Mouse (Mus musculus) liver, postnatal 0 days (tissue): ENCODE data around the gene Hsd3b5. TPM values are rescaled to one million over a fixed set of nuclear protein-coding genes. Genes with fewer than 3 reads are reported as not detected.
"Not testable (repeated sequence)": the region's sequence is repeated elsewhere in the genome, so short reads cannot be mapped to it uniquely, and the experiment has no call there.

Experiments
- ATAC-seq: fragments of 200-750 bp; cut with Nextera tagmentation; 2 replicates; pipeline ENCODE4 v1.8.0; 2017; ENCODE audit warnings: mild to moderate bottlenecking, moderate library complexity
- DNase-seq: peaks from one replicate; pipeline ENCODE4 v3.0.0-alpha.2; 2016
- H3K27ac ChIP-seq: fragments of 300-500 bp; sonication (generic); 2 replicates; pipeline ENCODE4 v1.5.1; 2014; ENCODE audit warnings: antibody characterized with exemption, moderate library complexity, mild to moderate bottlenecking, low read depth
- H3K27me3 ChIP-seq: fragments of 300-500 bp; sonication (generic); 2 replicates; pipeline ENCODE4 v1.6.1; 2014; ENCODE audit warnings: low read length, control low read depth, mixed read lengths; ENCODE audit not compliant: insufficient read depth
- H3K36me3 ChIP-seq: fragments of 300-500 bp; sonication (generic); replicated peaks from 2 replicates; pipeline ENCODE4 v1.6.1; 2014; ENCODE audit warnings: mild to moderate bottlenecking, control low read depth, low read length, moderate library complexity, mixed read lengths; ENCODE audit not compliant: insufficient read depth
- H3K4me1 ChIP-seq: fragments of 300-500 bp; sonication (generic); 2 replicates; pipeline ENCODE4 v1.6.1; 2014; ENCODE audit warnings: antibody characterized with exemption, mild to moderate bottlenecking, control low read depth; ENCODE audit not compliant: insufficient read depth
- H3K4me2 ChIP-seq: fragments of 300-500 bp; sonication (generic); 2 replicates; pipeline ENCODE4 v1.6.1; 2014; ENCODE audit warnings: low read depth, mild to moderate bottlenecking, low read length, moderate library complexity, mixed read lengths
- H3K4me3 ChIP-seq: fragments of 300-500 bp; sonication (generic); 2 replicates; pipeline ENCODE4 v1.5.1; 2014; ENCODE audit warnings: low read depth, low read length
- H3K9ac ChIP-seq: fragments of 300-500 bp; sonication (generic); replicated peaks from 2 replicates; pipeline ENCODE4 v1.6.1; 2014; ENCODE audit warnings: mild to moderate bottlenecking, moderate library complexity
- H3K9me3 ChIP-seq: fragments of 300-500 bp; sonication (generic); 2 replicates; pipeline ENCODE4 v1.6.1; 2016; ENCODE audit warnings: mild to moderate bottlenecking, control low read depth, low read length, mixed read lengths
- CTCF ChIP-seq: sonication (generic); IDR thresholded peaks from 2 replicates; pipeline ENCODE4 v1.5.1; 2016; ENCODE audit warnings: antibody characterized with exemption, low read depth
- EP300 ChIP-seq: IDR thresholded peaks from 2 replicates; pipeline ENCODE4 v1.6.1; 2016; ENCODE audit warnings: antibody characterized with exemption, low read depth, mild to moderate bottlenecking
- WGBS: fragments of 180-500 bp; shearing (Covaris S2); extraction: QIAGEN DNeasy Blood & Tissue Kit; methylation state at CpG from one replicate; pipeline ENCODE4 v1.1.7; 2014; ENCODE audit not compliant: insufficient replicate concordance; 5-methylcytosine and 5-hydroxymethylcytosine counted together
- polyA plus RNA-seq: library from polyadenylated mRNA; unstranded; fragments of >200 nt; fragmentation: Nextera tagmentation; extraction: Ambion mirVana; gene quantifications from 2 replicates; pipeline ENCODE4 v1.2.1, GENCODE M21; 2015

The Hsd3b5 gene
- polyA plus RNA-seq, result 0.36 and 0.49 TPM in 2 replicates

GRCm38 (mm10) chr3:98630152-98630551, at the start of gene Hsd3b5:
Hsd3b5 (minus strand) TSS chr3:98630252.
- no peaks in the 10 kb centered on the region for H3K27me3 ChIP-seq
- H3K9ac ChIP-seq, result no peak within 1 kb of the TSS
- H3K4me1 ChIP-seq, result no peaks in the 10 kb centered on the region
- TF ChIP-seq CTCF, result no peak
- no peak for TF ChIP-seq EP300
- no peaks in the 10 kb centered on the region for H3K36me3 ChIP-seq
- peak within 1 kb of the TSS; percentile 91 for H3K27ac ChIP-seq
- no peak within 1 kb of the TSS for H3K4me3 ChIP-seq
- H3K4me2 ChIP-seq, result no peak within 1 kb of the TSS
- no peak for ATAC-seq
- no peak for DNase-seq
- H3K9me3 ChIP-seq, result no peaks in the 10 kb centered on the region

GRCm38 (mm10) chr3:98635145-98635544, 5.1 kb upstream of the Hsd3b5 start:
- ATAC-seq, result no peak
- no peak overlapping the region for H3K4me3 ChIP-seq
- H3K27ac ChIP-seq, result no peak overlapping the region; the same call in 1 of the 2 replicates
- no peaks in the 10 kb centered on the region for H3K36me3 ChIP-seq
- no peaks in the 10 kb centered on the region for H3K27me3 ChIP-seq
- WGBS, result 62% methylated on average over 1 of the region's 1 CpGs
- H3K4me2 ChIP-seq, result no peak overlapping the region
- TF ChIP-seq EP300 (no peak), CTCF (no peak)
- no peaks in the 10 kb centered on the region for H3K4me1 ChIP-seq
- H3K9ac ChIP-seq, result no peak overlapping the region
- no peak for DNase-seq
- no peaks in the 10 kb centered on the region for H3K9me3 ChIP-seq

- no peaks in the 10 kb centered on the region for H3K4me1 ChIP-seq
- no peak overlapping the region for H3K4me3 ChIP-seq
- H3K9ac ChIP-seq, result no peak overlapping the region
- peak overlapping the region; percentile 91 for H3K27ac ChIP-seq
- peak; percentile 98 for ATAC-seq
- WGBS, result 53% methylated on average over 3 of the region's 3 CpGs
- DNase-seq, result peak; percentile 16
- no peak for TF ChIP-seq CTCF
- peak; percentile 57; the same call in 1 of the 2 replicates for TF ChIP-seq EP300
- no peaks in the 10 kb centered on the region for H3K27me3 ChIP-seq
- H3K9me3 ChIP-seq, result no peaks in the 10 kb centered on the region
- H3K4me2 ChIP-seq, result no peak overlapping the region
- H3K36me3 ChIP-seq, result no peaks in the 10 kb centered on the region
These were observed 419 bp downstream of the Hsd3b5 start for GRCm38 (mm10) chr3:98629633-98630032.

- not testable (repeated sequence) for DNase-seq, H3K27me3 ChIP-seq
These were observed 13.3 kb downstream of the Hsd3b5 start for GRCm38 (mm10) chr3:98616786-98617185.

GRCm38 (mm10) chr3:98616244-98616643, 13.8 kb downstream of the Hsd3b5 start:
- not testable (repeated sequence) for H3K27me3 ChIP-seq, DNase-seq, H3K9ac ChIP-seq, H3K4me1 ChIP-seq, H3K4me3 ChIP-seq, H3K4me2 ChIP-seq, H3K27ac ChIP-seq, H3K36me3 ChIP-seq, H3K9me3 ChIP-seq
- 15% methylated on average over 2 of the region's 2 CpGs for WGBS
- ATAC-seq, result peak; percentile 47; the same call in 1 of the 2 replicates
- TF ChIP-seq CTCF, result peak; percentile 41

More at GRCm38 (mm10) chr3:98616786-98617185, 13.3 kb downstream of the Hsd3b5 start:
- H3K36me3 ChIP-seq, H3K27ac ChIP-seq, H3K4me1 ChIP-seq, ATAC-seq, H3K9me3 ChIP-seq, H3K9ac ChIP-seq, H3K4me2 ChIP-seq, H3K4me3 ChIP-seq: not testable (repeated sequence)
- WGBS, result 67% methylated on average over 1 of the region's 1 CpGs

GRCm38 (mm10) chr3:98614406-98614927, 15.6 kb downstream of the Hsd3b5 start:
- H3K9ac ChIP-seq, ATAC-seq, H3K36me3 ChIP-seq, H3K4me1 ChIP-seq, H3K27ac ChIP-seq, H3K4me3 ChIP-seq, H3K27me3 ChIP-seq, H3K9me3 ChIP-seq, DNase-seq, H3K4me2 ChIP-seq: not testable (repeated sequence)
- WGBS, result 53% methylated on average over 2 of the region's 2 CpGs

- H3K9me3 ChIP-seq, result no peaks in the 10 kb centered on the region
- no peaks in the 10 kb centered on the region for H3K36me3 ChIP-seq
- H3K4me1 ChIP-seq, result no peaks in the 10 kb centered on the region
- no peak for ATAC-seq
- H3K4me3 ChIP-seq, result no peak overlapping the region
- H3K27me3 ChIP-seq, result no peaks in the 10 kb centered on the region
- TF ChIP-seq EP300 (no peak), CTCF (no peak)
- DNase-seq, result no peak
- H3K4me2 ChIP-seq, result no peak overlapping the region
- no peak overlapping the region for H3K27ac ChIP-seq
- H3K9ac ChIP-seq, result no peak overlapping the region
These were observed 16.1 kb downstream of the Hsd3b5 start for GRCm38 (mm10) chr3:98613963-98614362.

- ATAC-seq, result not testable (repeated sequence)
These were observed 16.5 kb downstream of the Hsd3b5 start for GRCm38 (mm10) chr3:98613540-98613939.

More at GRCm38 (mm10) chr3:98613540-98613939, 16.5 kb downstream of the Hsd3b5 start:
- H3K4me3 ChIP-seq, H3K4me2 ChIP-seq, H3K4me1 ChIP-seq, H3K9me3 ChIP-seq, H3K36me3 ChIP-seq, DNase-seq, H3K9ac ChIP-seq, H3K27ac ChIP-seq, H3K27me3 ChIP-seq: not testable (repeated sequence)
